Mouse (Mus musculus): Measurements from ENCODE around the gene Adamtsl1. TPM values are rescaled to one million over a fixed set of nuclear protein-coding genes. Genes with fewer than 3 reads are reported as not detected.

Adamtsl1 gene
- polyA plus RNA-seq, 1 experiment, result 2.7 TPM

- Histone ChIP-seq H3K4me3 (no peak overlapping the region), H3K27me3 (ENCODE audit: control insufficient read depth, insufficient read depth, insufficient read length) (no peaks in the 10 kb centered on the region), H3K79me2 (ENCODE audit: control insufficient read depth, insufficient read depth) (no peaks in the 10 kb centered on the region), H3ac (ENCODE audit: control insufficient read depth, insufficient read length) (no peak overlapping the region), H3K36me3 (ENCODE audit: control insufficient read depth, insufficient read depth) (no peaks in the 10 kb centered on the region), H3K4me2 (ENCODE audit: low read depth) (no peak overlapping the region)
- TF ChIP-seq REST (IDR thresholded peaks at IDR 0.05; ENCODE audit: insufficient read depth, insufficient read length), result no peak
- no peak for TF ChIP-seq SRF (IDR thresholded peaks at IDR 0.05; ENCODE audit: control insufficient read depth, insufficient read length, low read depth)
- TF ChIP-seq POLR2A (IDR thresholded peaks at IDR 0.05; ENCODE audit: insufficient read length, low read depth), result no peak
- no peak for TF ChIP-seq MYOD1 (IDR thresholded peaks at IDR 0.05; ENCODE audit: control insufficient read depth in 1 of 3, insufficient read length in 2 of 3, low read depth in 2 of 3)
- TF ChIP-seq MAX (IDR thresholded peaks at IDR 0.05; ENCODE audit: low read depth), result no peak
- TF ChIP-seq E2F4 (IDR thresholded peaks at IDR 0.05; ENCODE audit: insufficient read depth), result no peak
These were observed 845.4 kb downstream of the Adamtsl1 start for GRCm38 (mm10) chr4:86359398-86359797.

GRCm38 (mm10) chr4:86369055-86369454, 855.1 kb downstream of the Adamtsl1 start:
- H3K36me3 ChIP-seq (ENCODE audit: control insufficient read depth, insufficient read depth), result no peaks in the 10 kb centered on the region
- H3ac ChIP-seq (ENCODE audit: control insufficient read depth, insufficient read length), result no peak overlapping the region
- no peaks in the 10 kb centered on the region for H3K27me3 ChIP-seq (ENCODE audit: control insufficient read depth, insufficient read depth, insufficient read length)
- H3K4me3 ChIP-seq, result no peak overlapping the region
- H3K79me2 ChIP-seq (ENCODE audit: control insufficient read depth, insufficient read depth), result no peaks in the 10 kb centered on the region
- TF ChIP-seq MAX (IDR thresholded peaks at IDR 0.05; ENCODE audit: low read depth), result no peak
- no peak for TF ChIP-seq TCF12 (IDR thresholded peaks at IDR 0.05; ENCODE audit: insufficient read depth, poor library complexity, severe bottlenecking)
- TF ChIP-seq CEBPB (IDR thresholded peaks at IDR 0.05; ENCODE audit: insufficient read depth, poor library complexity, severe bottlenecking), result no peak
- no peak for TF ChIP-seq REST (IDR thresholded peaks at IDR 0.05; ENCODE audit: insufficient read depth, insufficient read length)
- no peak for TF ChIP-seq SRF (IDR thresholded peaks at IDR 0.05; ENCODE audit: control insufficient read depth, insufficient read length, low read depth)
- no peak for TF ChIP-seq MYOD1 (IDR thresholded peaks at IDR 0.05; ENCODE audit: control insufficient read depth in 1 of 3, insufficient read length in 2 of 3, low read depth in 2 of 3)
- TF ChIP-seq E2F4 (IDR thresholded peaks at IDR 0.05; ENCODE audit: insufficient read depth), result no peak
- no peak for TF ChIP-seq POLR2A (IDR thresholded peaks at IDR 0.05; ENCODE audit: insufficient read length, low read depth)
- no peak for TF ChIP-seq POLR2AphosphoS2 (IDR thresholded peaks at IDR 0.05; ENCODE audit: insufficient read length, low read depth)
- no peak for TF ChIP-seq TCF3 (IDR thresholded peaks at IDR 0.05; ENCODE audit: insufficient read length, low read depth)
- no peak for TF ChIP-seq MYOG (IDR thresholded peaks at IDR 0.05; ENCODE audit: control insufficient read depth in 1 of 3, insufficient read depth in 1 of 3, insufficient read length in 2 of 3, low read depth in 2 of 3)
- no peak for TF ChIP-seq USF1 (IDR thresholded peaks at IDR 0.05; ENCODE audit: low read depth)
- H3K4me2 ChIP-seq (ENCODE audit: low read depth), result no peak overlapping the region

DNA sequence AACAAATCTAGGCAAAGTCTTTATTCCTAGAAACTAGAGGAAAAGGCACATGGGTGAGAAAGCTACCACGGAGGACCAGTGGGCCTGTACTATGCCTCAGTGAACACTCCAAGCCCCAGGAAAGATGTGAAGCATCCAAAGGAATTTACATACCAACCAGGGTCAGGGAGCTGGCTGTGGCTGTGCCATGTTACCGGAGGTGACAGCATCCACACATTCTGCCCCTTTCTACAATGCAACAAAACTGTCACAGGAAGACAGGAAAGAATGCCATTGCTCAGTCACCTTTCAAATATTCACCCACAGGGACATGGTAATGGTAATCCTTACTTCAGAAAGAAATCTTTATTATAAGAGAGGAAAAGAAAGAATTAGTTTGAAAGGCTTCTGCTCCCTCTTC, 859.2 kb downstream of the Adamtsl1 start:
- H3K27me3 ChIP-seq (ENCODE audit: control insufficient read depth, insufficient read depth, insufficient read length), result no peaks in the 10 kb centered on the region
- TF ChIP-seq TCF3 (IDR thresholded peaks at IDR 0.05; ENCODE audit: insufficient read length, low read depth), result no peak
- no peak overlapping the region for H3K4me3 ChIP-seq
- H3K4me2 ChIP-seq (ENCODE audit: low read depth), result no peak overlapping the region
- H3ac ChIP-seq (ENCODE audit: control insufficient read depth, insufficient read length), result no peak overlapping the region
- H3K79me2 ChIP-seq (ENCODE audit: control insufficient read depth, insufficient read depth), result no peaks in the 10 kb centered on the region
- H3K36me3 ChIP-seq (ENCODE audit: control insufficient read depth, insufficient read depth), result no peaks in the 10 kb centered on the region

- no peaks in the 10 kb centered on the region for H3K27me3 ChIP-seq (ENCODE audit: control insufficient read depth, insufficient read depth, insufficient read length)
- no peaks in the 10 kb centered on the region for H3K36me3 ChIP-seq (ENCODE audit: control insufficient read depth, insufficient read depth)
- no peak overlapping the region for H3K4me3 ChIP-seq
- no peak overlapping the region for H3K4me2 ChIP-seq (ENCODE audit: low read depth)
- H3K79me2 ChIP-seq (ENCODE audit: control insufficient read depth, insufficient read depth), result no peaks in the 10 kb centered on the region
- no peak for TF ChIP-seq MAX (IDR thresholded peaks at IDR 0.05; ENCODE audit: low read depth)
- no peak for TF ChIP-seq POLR2A (IDR thresholded peaks at IDR 0.05; ENCODE audit: insufficient read length, low read depth)
- no peak for TF ChIP-seq POLR2AphosphoS2 (IDR thresholded peaks at IDR 0.05; ENCODE audit: insufficient read length, low read depth)
- no peak for TF ChIP-seq E2F4 (IDR thresholded peaks at IDR 0.05; ENCODE audit: insufficient read depth)
- no peak for TF ChIP-seq REST (IDR thresholded peaks at IDR 0.05; ENCODE audit: insufficient read depth, insufficient read length)
- TF ChIP-seq SRF (IDR thresholded peaks at IDR 0.05; ENCODE audit: control insufficient read depth, insufficient read length, low read depth), result no peak
- TF ChIP-seq USF1 (IDR thresholded peaks at IDR 0.05; ENCODE audit: low read depth), result no peak
- no peak for TF ChIP-seq MYOG (IDR thresholded peaks at IDR 0.05; ENCODE audit: control insufficient read depth in 1 of 3, insufficient read depth in 1 of 3, insufficient read length in 2 of 3, low read depth in 2 of 3)
- TF ChIP-seq MYOD1 (IDR thresholded peaks at IDR 0.05; ENCODE audit: control insufficient read depth in 1 of 3, insufficient read length in 2 of 3, low read depth in 2 of 3), result no peak
- TF ChIP-seq TCF3 (IDR thresholded peaks at IDR 0.05; ENCODE audit: insufficient read length, low read depth), result no peak
- TF ChIP-seq CEBPB (IDR thresholded peaks at IDR 0.05; ENCODE audit: insufficient read depth, poor library complexity, severe bottlenecking), result no peak
- no peak for TF ChIP-seq TCF12 (IDR thresholded peaks at IDR 0.05; ENCODE audit: insufficient read depth, poor library complexity, severe bottlenecking)
- no peak overlapping the region for H3ac ChIP-seq (ENCODE audit: control insufficient read depth, insufficient read length)
These were observed 869.2 kb downstream of the Adamtsl1 start for GRCm38 (mm10) chr4:86383124-86383523.

GRCm38 (mm10) chr4:86385121-86385520, 871.1 kb downstream of the Adamtsl1 start:
- Histone ChIP-seq H3K36me3 (ENCODE audit: control insufficient read depth, insufficient read depth) (no peaks in the 10 kb centered on the region), H3K27me3 (ENCODE audit: control insufficient read depth, insufficient read depth, insufficient read length) (no peaks in the 10 kb centered on the region), H3K4me2 (ENCODE audit: low read depth) (no peak overlapping the region), H3K4me3 (no peak overlapping the region), H3K79me2 (ENCODE audit: control insufficient read depth, insufficient read depth) (no peaks in the 10 kb centered on the region), H3ac (ENCODE audit: control insufficient read depth, insufficient read length) (no peak overlapping the region)
- no peak for TF ChIP-seq REST (IDR thresholded peaks at IDR 0.05; ENCODE audit: insufficient read depth, insufficient read length)
- TF ChIP-seq MYOD1 (IDR thresholded peaks at IDR 0.05; ENCODE audit: control insufficient read depth in 1 of 3, insufficient read length in 2 of 3, low read depth in 2 of 3), result no peak
- no peak for TF ChIP-seq USF1 (IDR thresholded peaks at IDR 0.05; ENCODE audit: low read depth)
- TF ChIP-seq TCF3 (IDR thresholded peaks at IDR 0.05; ENCODE audit: insufficient read length, low read depth), result no peak
- no peak for TF ChIP-seq POLR2A (IDR thresholded peaks at IDR 0.05; ENCODE audit: insufficient read length, low read depth)
- no peak for TF ChIP-seq E2F4 (IDR thresholded peaks at IDR 0.05; ENCODE audit: insufficient read depth)
- no peak for TF ChIP-seq MAX (IDR thresholded peaks at IDR 0.05; ENCODE audit: low read depth)
- no peak for TF ChIP-seq TCF12 (IDR thresholded peaks at IDR 0.05; ENCODE audit: insufficient read depth, poor library complexity, severe bottlenecking)
- TF ChIP-seq MYOG (IDR thresholded peaks at IDR 0.05; ENCODE audit: control insufficient read depth in 1 of 3, insufficient read depth in 1 of 3, insufficient read length in 2 of 3, low read depth in 2 of 3), result no peak
- no peak for TF ChIP-seq CEBPB (IDR thresholded peaks at IDR 0.05; ENCODE audit: insufficient read depth, poor library complexity, severe bottlenecking)
- no peak for TF ChIP-seq POLR2AphosphoS2 (IDR thresholded peaks at IDR 0.05; ENCODE audit: insufficient read length, low read depth)
- TF ChIP-seq SRF (IDR thresholded peaks at IDR 0.05; ENCODE audit: control insufficient read depth, insufficient read length, low read depth), result no peak

Measured in myocyte (in vitro differentiated cells).